Mouse (Mus musculus) limb, embryonic 11.5 days (tissue): ENCODE measurements around the gene Gramd2. TPM values are rescaled to one million over a fixed set of nuclear protein-coding genes. Genes with fewer than 3 reads are reported as not detected.
"Not testable (repeated sequence)": the region's sequence is repeated elsewhere in the genome, so short reads cannot be mapped to it uniquely, and the experiment has no call there.

ENCODE experiments used
- ATAC-seq: fragments of 200-750 bp; cut with Nextera tagmentation; 2 replicates; pipeline ENCODE4 v1.8.0; 2017; ENCODE audit warnings: low read depth; ENCODE audit not compliant: insufficient number of reproducible peaks, low FRiP score, low TSS enrichment
- DNase-seq: peaks from one replicate; pipeline ENCODE4 v3.0.0-alpha.2; 2015; ENCODE audit warnings: low spot score
- H3K27ac ChIP-seq: fragments of 300-500 bp; sonication (generic); replicated peaks from 2 replicates; pipeline ENCODE4 v1.5.1; 2014; ENCODE audit warnings: low read depth, mild to moderate bottlenecking, low read length
- H3K27me3 ChIP-seq: fragments of 300-500 bp; sonication (generic); 2 replicates; pipeline ENCODE4 v1.6.1; 2014; ENCODE audit warnings: mild to moderate bottlenecking, low read length, mixed read lengths; ENCODE audit not compliant: control insufficient read depth, insufficient read depth
- H3K36me3 ChIP-seq: fragments of 300-500 bp; sonication (generic); 2 replicates; pipeline ENCODE4 v1.6.1; 2014; ENCODE audit warnings: mild to moderate bottlenecking, low read length, moderate library complexity, mixed read lengths; ENCODE audit not compliant: control insufficient read depth, insufficient read depth
- H3K4me1 ChIP-seq: fragments of 300-500 bp; sonication (generic); 2 replicates; pipeline ENCODE4 v1.6.1; 2014; ENCODE audit warnings: low read length, mixed read lengths; ENCODE audit not compliant: control insufficient read depth, insufficient read depth
- H3K4me2 ChIP-seq: fragments of 300-500 bp; sonication (generic); 2 replicates; pipeline ENCODE4 v1.6.1; 2014; ENCODE audit warnings: low read depth, mild to moderate bottlenecking, moderate library complexity; ENCODE audit not compliant: severe bottlenecking
- H3K4me3 ChIP-seq: fragments of 300-500 bp; sonication (generic); 2 replicates; pipeline ENCODE4 v1.5.1; 2014; ENCODE audit warnings: low read depth, low read length
- H3K9ac ChIP-seq: fragments of 300-500 bp; sonication (generic); 2 replicates; pipeline ENCODE4 v1.6.1; 2014; ENCODE audit warnings: mild to moderate bottlenecking, low read length
- H3K9me3 ChIP-seq: fragments of 300-500 bp; sonication (generic); 2 replicates; pipeline ENCODE4 v1.6.1; 2016; ENCODE audit warnings: low read length; ENCODE audit not compliant: control insufficient read depth
- WGBS: fragments of 180-500 bp; shearing (Covaris S2); extraction: QIAGEN DNeasy Blood & Tissue Kit; methylation state at CpG from one replicate; pipeline ENCODE4 v1.1.7; 2014; 5-methylcytosine and 5-hydroxymethylcytosine counted together
- polyA plus RNA-seq: library from polyadenylated mRNA; unstranded; fragments of >200 nt; fragmentation: Nextera tagmentation; extraction: Ambion mirVana; gene quantifications from 2 replicates; pipeline ENCODE4 v1.2.1, GENCODE M21; 2014

Gramd2 gene
- polyA plus RNA-seq, 1 experiment from 2014 or later, result 0.20 TPM

DNA sequence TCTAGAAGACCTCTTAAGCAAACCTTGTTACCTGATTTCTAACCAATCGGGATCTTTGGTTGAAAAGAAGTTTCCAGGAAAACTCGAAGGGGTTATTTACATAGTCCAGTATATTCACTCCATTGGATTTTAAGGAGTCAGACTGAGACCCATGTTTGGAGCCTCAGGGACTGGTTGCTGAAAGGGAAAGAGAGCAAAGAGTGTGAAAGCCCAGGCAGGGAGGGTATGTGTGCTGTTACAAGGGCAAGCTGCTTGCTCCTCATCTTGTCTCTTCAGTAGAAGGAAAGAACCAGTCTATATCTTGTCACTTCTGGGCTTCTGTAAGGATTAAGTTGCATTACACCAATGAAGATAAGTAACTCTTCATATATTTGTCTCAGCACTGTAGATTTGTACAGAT lies 72.0 kb downstream of the Gramd2 start:
- no peak overlapping the region for H3K27ac ChIP-seq
- DNase-seq, result no peak

DNA sequence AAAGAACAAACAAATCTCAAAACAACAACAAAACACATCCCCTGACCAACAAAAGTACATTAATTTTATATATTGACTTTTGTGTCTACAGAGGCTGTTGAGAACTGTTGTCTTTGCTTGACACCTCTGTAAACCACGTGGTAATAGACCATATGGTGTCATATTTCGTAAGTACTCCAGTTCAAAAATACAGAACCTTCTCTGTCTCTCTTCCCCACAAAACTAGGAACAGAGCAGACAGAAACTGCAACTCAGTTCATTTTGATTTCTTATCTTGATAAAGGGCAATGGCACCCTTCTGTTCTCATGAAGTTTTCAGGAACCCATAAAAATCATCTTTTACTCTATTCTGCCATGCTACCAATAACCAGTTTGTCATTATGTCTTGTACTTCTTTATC lies 75.3 kb downstream of the Gramd2 start:
- WGBS, result 59% methylated on average over 2 of the region's 2 CpGs
- ATAC-seq (no peak), DNase-seq (no peak)
- Histone ChIP-seq H3K4me2 (no peak overlapping the region), H3K27me3 (no peaks in the 10 kb centered on the region), H3K27ac (no peak overlapping the region), H3K4me3 (no peak overlapping the region), H3K4me1 (no peaks in the 10 kb centered on the region), H3K9me3 (no peaks in the 10 kb centered on the region), H3K36me3 (no peaks in the 10 kb centered on the region), H3K9ac (no peak overlapping the region)

More for the DNA sequence above, 72.0 kb downstream of the Gramd2 start:
- H3K9me3 ChIP-seq, result no peaks in the 10 kb centered on the region
- H3K4me1 ChIP-seq, result no peaks in the 10 kb centered on the region
- 11% methylated on average over 2 of the region's 2 CpGs for WGBS
- H3K27me3 ChIP-seq, result no peaks in the 10 kb centered on the region
- H3K9ac ChIP-seq, result peak overlapping the region; percentile 80; the same call in 1 of the 2 replicates
- H3K4me3 ChIP-seq, result peak overlapping the region; percentile 82
- no peak for ATAC-seq
- H3K36me3 ChIP-seq, result no peaks in the 10 kb centered on the region
- peak overlapping the region; percentile 80 for H3K4me2 ChIP-seq

DNA sequence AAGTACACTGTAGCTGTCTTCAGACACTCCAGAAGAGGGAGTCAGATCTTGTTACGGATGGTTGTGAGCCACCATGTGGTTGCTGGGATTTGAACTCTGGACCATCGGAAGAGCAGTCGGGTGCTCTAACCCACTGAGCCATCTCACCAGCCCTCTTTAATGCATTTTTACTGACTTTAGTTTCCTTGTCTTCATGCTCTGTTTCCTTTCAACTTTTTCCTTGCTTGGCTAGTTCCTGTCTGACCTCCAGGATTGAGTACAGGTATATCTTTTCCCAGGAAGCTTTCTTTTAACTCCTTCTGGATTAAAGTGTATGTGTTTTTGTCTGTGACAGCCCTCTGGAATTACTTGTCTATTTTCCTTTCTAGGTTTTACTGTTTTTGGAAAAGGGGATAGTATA lies 77.1 kb downstream of the Gramd2 start:
- H3K36me3 ChIP-seq, H3K27me3 ChIP-seq, H3K27ac ChIP-seq, ATAC-seq, H3K4me1 ChIP-seq, H3K4me2 ChIP-seq, DNase-seq, H3K9me3 ChIP-seq, H3K9ac ChIP-seq, H3K4me3 ChIP-seq: not testable (repeated sequence)
- 94% methylated on average over 2 of the region's 3 CpGs for WGBS

DNA sequence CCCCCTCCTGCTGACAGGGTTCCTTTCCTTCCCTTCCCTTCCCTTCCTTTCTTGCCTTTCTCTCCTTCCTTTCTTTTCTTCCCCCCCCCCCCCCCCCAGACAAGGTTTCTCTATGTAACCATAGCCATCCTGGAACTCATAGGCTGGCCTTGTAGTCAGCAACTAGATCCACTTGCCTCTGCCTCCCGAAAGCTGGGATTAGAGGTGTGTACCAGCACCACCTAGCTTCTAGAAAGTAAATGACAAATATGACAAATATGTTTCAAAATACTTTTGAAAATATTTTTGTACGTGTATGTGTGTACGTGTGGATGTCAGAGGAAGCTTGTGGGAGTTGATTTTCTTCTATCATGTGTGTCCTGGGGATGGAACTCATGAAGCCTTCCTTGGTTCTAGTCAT lies 80.6 kb downstream of the Gramd2 start:
- 82% methylated on average over 3 of the region's 3 CpGs for WGBS
- H3K27ac ChIP-seq, result no peak overlapping the region

DNA sequence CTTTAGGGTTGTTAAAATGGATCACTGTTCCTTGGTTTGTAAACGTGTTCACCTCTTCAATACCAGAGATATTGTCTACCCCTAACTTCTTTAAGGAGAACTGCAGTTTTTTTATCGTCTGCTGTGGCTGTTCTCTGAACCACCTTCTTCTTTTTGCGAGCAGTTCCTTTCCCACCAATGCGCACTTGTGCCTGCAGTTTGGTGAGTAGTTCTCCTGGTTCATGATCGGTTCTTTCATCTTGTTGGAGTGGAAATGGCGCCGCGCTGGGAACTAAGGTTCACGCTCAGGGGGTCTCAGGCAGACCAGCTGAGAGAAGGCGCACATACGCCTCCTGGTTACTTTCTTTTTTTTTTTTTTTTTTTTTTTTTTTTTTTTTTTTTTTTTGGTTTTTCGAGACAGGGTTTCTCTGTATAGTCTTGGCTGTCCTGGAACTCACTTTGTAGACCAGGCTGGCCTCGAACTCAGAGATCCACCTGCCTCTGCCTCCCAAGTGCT lies 87.1 kb downstream of the Gramd2 start:
- not testable (repeated sequence) for H3K4me3 ChIP-seq, H3K9me3 ChIP-seq, ATAC-seq, H3K36me3 ChIP-seq, H3K27me3 ChIP-seq, H3K4me2 ChIP-seq, H3K27ac ChIP-seq, H3K9ac ChIP-seq, H3K4me1 ChIP-seq, DNase-seq
- WGBS, result 93% methylated on average over 11 of the region's 13 CpGs

More for the DNA sequence above, 80.6 kb downstream of the Gramd2 start:
- Histone ChIP-seq H3K4me1 (no peaks in the 10 kb centered on the region), H3K27me3 (no peaks in the 10 kb centered on the region), H3K9ac (no peak overlapping the region), H3K9me3 (no peaks in the 10 kb centered on the region), H3K36me3 (no peaks in the 10 kb centered on the region), H3K4me3 (no peak overlapping the region), H3K4me2 (no peak overlapping the region)
- DNase-seq, result no peak
- no peak for ATAC-seq

Other genes with a start within 250 kb of the Gramd2 start
- 20.3 and 21.2 TPM in 2 replicates for gene Arih1, start 193.5 kb upstream of the Gramd2 start, polyA plus RNA-seq
- gene Hexa, start 140.6 kb upstream of the Gramd2 start, polyA plus RNA-seq, result 47.1 and 49.5 TPM in 2 replicates
- gene Tmem202, start 140.3 kb upstream of the Gramd2 start, polyA plus RNA-seq, result 0.13 and 0.28 TPM in 2 replicates
- not detected in 2 replicates for gene Celf6, start 102.2 kb upstream of the Gramd2 start, polyA plus RNA-seq
- gene Parp6, start 62.9 kb upstream of the Gramd2 start, polyA plus RNA-seq, result 28.2 and 29.7 TPM in 2 replicates
- 1,975 and 1,999 TPM in 2 replicates for gene Pkm, start 23.8 kb upstream of the Gramd2 start, polyA plus RNA-seq
- 20.0 and 20.1 TPM in 2 replicates for gene Senp8, start 70.6 kb downstream of the Gramd2 start, polyA plus RNA-seq
- gene Myo9a, start 70.8 kb downstream of the Gramd2 start, polyA plus RNA-seq, result 14.1 and 17.7 TPM in 2 replicates